Mouse (Mus musculus): ENCODE results near the gene Slc25a40. TPM values are rescaled to one million over a fixed set of nuclear protein-coding genes. Genes with fewer than 3 reads are reported as not detected.

Slc25a40 gene
- total and polyA plus RNA-seq, 2 experiments from 2014 or later = 9.3 to 10.1 TPM

- Histone ChIP-seq H3K27me3 (ENCODE audit: insufficient read depth, low read length) (no peaks in the 10 kb centered on the region), H3K4me1 (ENCODE audit: insufficient read depth, low read length) (no peaks in the 10 kb centered on the region), H3K9ac (replicated peaks; ENCODE audit: low read length, poor library complexity, severe bottlenecking) (no peak overlapping the region), H3K27ac (ENCODE audit: low read depth, low read length) (no peak overlapping the region), H3K4me3 (ENCODE audit: low read depth, low read length) (no peak overlapping the region), H3K4me2 (ENCODE audit: low read depth, low read length, poor library complexity, severe bottlenecking) (no peak overlapping the region), H3K9me3 (ENCODE audit: low read length) (no peaks in the 10 kb centered on the region), H3K36me3 (ENCODE audit: insufficient read depth, low read length) (0 out of 2 replicates have a peak, but pooled peaks cover 4% of the 10 kb centered on the region)
- WGBS = 92% methylated on average over 4 of the region's 4 CpGs
- peak; percentile 21 for DNase-seq (ENCODE audit: low spot score)
- peak; percentile 56 for TF ChIP-seq CTCF (IDR thresholded peaks at IDR 0.05)
- no peak for ATAC-seq (ENCODE audit: low FRiP score)
These were observed 13.9 kb upstream of the Slc25a40 start for GRCm38 (mm10) chr5:8408746-8409145.

GRCm38 (mm10) chr5:8416683-8417413, 5.8 kb upstream of the Slc25a40 start:
- WGBS = 93% methylated on average over 3 of the region's 3 CpGs
- no peak for DNase-seq (ENCODE audit: low spot score)

GRCm38 (mm10) chr5:8417443-8417842, 5.2 kb upstream of the Slc25a40 start:
- no peak for ATAC-seq (ENCODE audit: low FRiP score)
- Histone ChIP-seq H3K27ac (ENCODE audit: low read depth, low read length) (no peak overlapping the region), H3K4me1 (ENCODE audit: insufficient read depth, low read length) (no peaks in the 10 kb centered on the region), H3K9me3 (ENCODE audit: low read length) (no peaks in the 10 kb centered on the region), H3K27me3 (ENCODE audit: insufficient read depth, low read length) (no peaks in the 10 kb centered on the region), H3K4me3 (ENCODE audit: low read depth, low read length) (no peak overlapping the region), H3K4me2 (ENCODE audit: low read depth, low read length, poor library complexity, severe bottlenecking) (no peak overlapping the region), H3K9ac (replicated peaks; ENCODE audit: low read length, poor library complexity, severe bottlenecking) (no peak overlapping the region), H3K36me3 (ENCODE audit: insufficient read depth, low read length) (no peaks in the 10 kb centered on the region)
- WGBS = 16% methylated on average over 1 of the region's 1 CpGs
- TF ChIP-seq CTCF (IDR thresholded peaks at IDR 0.05) = no peak
- DNase-seq (ENCODE audit: low spot score) = no peak

More at GRCm38 (mm10) chr5:8416683-8417413, 5.8 kb upstream of the Slc25a40 start:
- ATAC-seq (ENCODE audit: low FRiP score) = no peak
- Histone ChIP-seq H3K9me3 (ENCODE audit: low read length) (no peaks in the 10 kb centered on the region), H3K27me3 (ENCODE audit: insufficient read depth, low read length) (no peaks in the 10 kb centered on the region), H3K4me2 (ENCODE audit: low read depth, low read length, poor library complexity, severe bottlenecking) (no peak overlapping the region), H3K9ac (replicated peaks; ENCODE audit: low read length, poor library complexity, severe bottlenecking) (no peak overlapping the region), H3K36me3 (ENCODE audit: insufficient read depth, low read length) (no peaks in the 10 kb centered on the region), H3K4me1 (ENCODE audit: insufficient read depth, low read length) (no peaks in the 10 kb centered on the region), H3K4me3 (ENCODE audit: low read depth, low read length) (no peak overlapping the region), H3K27ac (ENCODE audit: low read depth, low read length) (no peak overlapping the region)
- TF ChIP-seq CTCF (IDR thresholded peaks at IDR 0.05) = no peak

GRCm38 (mm10) chr5:8421424-8421823, 1.2 kb upstream of the Slc25a40 start:
- no peak for TF ChIP-seq CTCF (IDR thresholded peaks at IDR 0.05)
- Histone ChIP-seq H3K27me3 (ENCODE audit: insufficient read depth, low read length) (no peaks in the 10 kb centered on the region), H3K27ac (ENCODE audit: low read depth, low read length) (no peak overlapping the region), H3K4me3 (ENCODE audit: low read depth, low read length) (peak overlapping the region; percentile 87), H3K9ac (replicated peaks; ENCODE audit: low read length, poor library complexity, severe bottlenecking) (no peak overlapping the region), H3K4me1 (ENCODE audit: insufficient read depth, low read length) (no peaks in the 10 kb centered on the region), H3K36me3 (ENCODE audit: insufficient read depth, low read length) (no peaks in the 10 kb centered on the region), H3K4me2 (ENCODE audit: low read depth, low read length, poor library complexity, severe bottlenecking) (peak overlapping the region; percentile 92; the same call in 1 of the 2 replicates), H3K9me3 (ENCODE audit: low read length) (no peaks in the 10 kb centered on the region)
- WGBS = 11% methylated on average over 3 of the region's 3 CpGs
- DNase-seq (ENCODE audit: low spot score) (no peak), ATAC-seq (ENCODE audit: low FRiP score) (no peak)

GRCm38 (mm10) chr5:8422932-8423928, 580 bp downstream of the Slc25a40 start:
- peak overlapping the region; percentile 92 for H3K4me2 ChIP-seq (ENCODE audit: low read depth, low read length, poor library complexity, severe bottlenecking)
- no peaks in the 10 kb centered on the region for H3K36me3 ChIP-seq (ENCODE audit: insufficient read depth, low read length)
- peak overlapping the region; percentile 84 for H3K9ac ChIP-seq (replicated peaks; ENCODE audit: low read length, poor library complexity, severe bottlenecking)
- under 1% methylated on average over 38 of the region's 40 CpGs for WGBS
- ATAC-seq (ENCODE audit: low FRiP score) (no peak), DNase-seq (ENCODE audit: low spot score) (peak; percentile 35)
- H3K9me3 ChIP-seq (ENCODE audit: low read length) = no peaks in the 10 kb centered on the region
- peak overlapping the region; percentile 87 for H3K4me3 ChIP-seq (ENCODE audit: low read depth, low read length)
- no peaks in the 10 kb centered on the region for H3K27me3 ChIP-seq (ENCODE audit: insufficient read depth, low read length)
- TF ChIP-seq CTCF (IDR thresholded peaks at IDR 0.05) = peak; percentile 57
- peak overlapping the region; percentile 73 for H3K27ac ChIP-seq (ENCODE audit: low read depth, low read length)
- no peaks in the 10 kb centered on the region for H3K4me1 ChIP-seq (ENCODE audit: insufficient read depth, low read length)

All from midbrain, postnatal 0 days (tissue).